Mouse (Mus musculus): Measurements from ENCODE around the gene Gm27021.

DNA sequence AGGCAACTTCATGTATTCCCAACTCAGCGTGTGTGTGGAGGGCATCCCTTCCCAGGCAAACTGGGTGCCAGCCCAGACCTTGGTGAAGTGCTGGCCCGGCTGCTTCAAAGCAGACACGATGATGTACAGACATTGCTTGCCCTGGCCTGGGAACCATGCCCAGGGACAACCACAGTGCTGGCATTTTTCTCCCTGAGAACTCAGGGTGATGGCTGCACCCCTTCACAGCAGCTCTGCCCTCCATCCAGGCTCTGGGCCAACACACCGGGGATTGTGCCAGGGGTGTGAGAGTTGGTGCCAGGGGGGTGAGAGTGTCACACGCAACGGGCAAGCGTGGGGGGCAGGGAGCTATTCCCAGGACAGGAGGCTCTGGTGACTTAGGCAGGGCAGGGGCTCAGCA is 23.2 kb downstream of the Gm27021 start:
- TF ChIP-seq CTCF (IDR thresholded peaks at IDR 0.05) (no peak), EP300 (IDR thresholded peaks at IDR 0.05; ENCODE audit: insufficient read depth, low read depth, low read length) (0 out of 2 replicates have a peak, but pooled peaks have one; percentile 51)

All from heart, adult 2 months (tissue).